Mouse (Mus musculus): ENCODE results near the gene Slc5a11.

DNA sequence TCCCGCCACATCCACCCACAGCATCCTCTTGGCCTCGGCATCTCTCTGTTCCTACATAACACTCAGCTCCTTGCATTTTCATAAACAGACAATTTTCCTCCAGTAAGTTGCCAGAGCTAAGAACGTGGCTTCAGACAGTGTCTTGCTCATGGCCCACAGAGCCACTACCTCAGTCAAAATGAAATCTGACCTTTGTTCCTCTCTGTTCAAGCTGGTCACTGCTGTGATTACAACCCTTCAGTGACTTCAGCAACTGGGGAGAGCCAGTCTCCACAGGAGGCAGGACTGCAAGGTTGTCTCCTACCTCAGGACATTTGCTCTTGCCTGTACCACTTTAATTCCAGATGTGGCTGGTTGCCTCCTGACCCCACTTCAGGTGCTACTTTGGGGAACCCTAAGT is 15.4 kb upstream of the Slc5a11 start:
- no peak for TF ChIP-seq CTCF (IDR thresholded peaks at IDR 0.05; ENCODE audit: low read depth)
- TF ChIP-seq EP300 (IDR thresholded peaks at IDR 0.05; ENCODE audit: low read depth): no peak
